Mouse (Mus musculus) myocyte (in vitro differentiated cells): ENCODE measurements around the gene Fam20b.

Source experiments
- CEBPB ChIP-seq: IDR thresholded peaks from 2 replicates; pipeline ENCODE4 v1.6.1; 2011; ENCODE audit warnings: mild to moderate bottlenecking, moderate library complexity; ENCODE audit not compliant: poor library complexity, insufficient read depth, severe bottlenecking
- E2F4 ChIP-seq: IDR thresholded peaks from one replicate; pipeline ENCODE4 v1.6.1; 2011; ENCODE audit warnings: mild to moderate bottlenecking, control low read depth, moderate library complexity; ENCODE audit not compliant: insufficient read depth
- MAX ChIP-seq: IDR thresholded peaks from one replicate; pipeline ENCODE4 v1.6.1; 2011; ENCODE audit warnings: low read depth, mild to moderate bottlenecking, control low read depth
- MYOG ChIP-seq, 3 experiments: IDR thresholded peaks; one replicate each; pipeline ENCODE4 v1.6.1; 2011; ENCODE audit warnings: control low read depth in 2 of 3, low read depth in 2 of 3, mild to moderate bottlenecking in 2 of 3; ENCODE audit not compliant: insufficient read length in 2 of 3, control insufficient read depth in 1 of 3, insufficient read depth in 1 of 3
- POLR2A ChIP-seq: IDR thresholded peaks from one replicate; pipeline ENCODE4 v1.6.1; 2011; ENCODE audit warnings: low read depth, mild to moderate bottlenecking, control low read depth, moderate library complexity; ENCODE audit not compliant: insufficient read length
- POLR2AphosphoS2 ChIP-seq: IDR thresholded peaks from one replicate; pipeline ENCODE4 v1.6.1; 2011; ENCODE audit warnings: low read depth, control low read depth; ENCODE audit not compliant: insufficient read length
- SRF ChIP-seq: IDR thresholded peaks from one replicate; pipeline ENCODE4 v1.6.1; 2011; ENCODE audit warnings: low read depth; ENCODE audit not compliant: control insufficient read depth, insufficient read length
- TCF12 ChIP-seq: IDR thresholded peaks from one replicate; pipeline ENCODE4 v1.6.1; 2011; ENCODE audit warnings: mild to moderate bottlenecking, control low read depth; ENCODE audit not compliant: poor library complexity, insufficient read depth, severe bottlenecking
- TCF3 ChIP-seq: IDR thresholded peaks from one replicate; pipeline ENCODE4 v1.6.1; 2011; ENCODE audit warnings: low read depth, control low read depth; ENCODE audit not compliant: insufficient read length
- USF1 ChIP-seq: IDR thresholded peaks from one replicate; pipeline ENCODE4 v1.6.1; 2011; ENCODE audit warnings: low read depth, mild to moderate bottlenecking, control low read depth, moderate library complexity

DNA sequence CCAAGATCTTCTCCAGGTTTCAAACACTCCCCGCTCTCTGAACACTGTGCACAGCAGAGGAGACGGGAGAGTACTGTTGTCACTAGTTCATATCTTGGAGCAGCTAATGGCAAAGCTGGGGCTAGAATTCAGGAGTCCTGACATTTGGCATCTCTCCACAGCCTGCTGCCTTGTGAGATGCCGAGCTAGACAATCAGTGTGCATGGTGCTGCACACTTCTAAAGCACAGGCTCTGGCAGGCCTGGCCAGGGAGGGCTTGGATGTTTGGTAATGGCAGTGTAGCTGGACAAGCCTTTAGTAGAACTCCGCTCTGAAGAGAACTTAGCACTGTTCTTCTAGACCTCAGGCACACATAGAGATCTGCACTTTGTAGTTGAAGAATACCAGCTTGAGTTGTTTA lies 72.9 kb downstream of the Fam20b start:
- no peak for TF ChIP-seq POLR2A
- no peak for TF ChIP-seq POLR2AphosphoS2
- TF ChIP-seq TCF3: no peak
- no peak for TF ChIP-seq MYOG (IDR thresholded peaks at IDR 0.05; ENCODE audit: control insufficient read depth in 1 of 3, insufficient read depth in 1 of 3, insufficient read length in 2 of 3, low read depth in 2 of 3)
- TF ChIP-seq MAX: no peak
- TF ChIP-seq E2F4: no peak
- TF ChIP-seq SRF: no peak
- TF ChIP-seq USF1: no peak
- no peak for TF ChIP-seq CEBPB
- no peak for TF ChIP-seq TCF12
